Mouse (Mus musculus): ENCODE measurements around the gene Spa17. TPM values are rescaled to one million over a fixed set of nuclear protein-coding genes. Genes with fewer than 3 reads are reported as not detected.

Spa17 gene
- 1.2 and 1.4 TPM in 2 replicates for polyA plus RNA-seq (2012; rRNA removed)

DNA sequence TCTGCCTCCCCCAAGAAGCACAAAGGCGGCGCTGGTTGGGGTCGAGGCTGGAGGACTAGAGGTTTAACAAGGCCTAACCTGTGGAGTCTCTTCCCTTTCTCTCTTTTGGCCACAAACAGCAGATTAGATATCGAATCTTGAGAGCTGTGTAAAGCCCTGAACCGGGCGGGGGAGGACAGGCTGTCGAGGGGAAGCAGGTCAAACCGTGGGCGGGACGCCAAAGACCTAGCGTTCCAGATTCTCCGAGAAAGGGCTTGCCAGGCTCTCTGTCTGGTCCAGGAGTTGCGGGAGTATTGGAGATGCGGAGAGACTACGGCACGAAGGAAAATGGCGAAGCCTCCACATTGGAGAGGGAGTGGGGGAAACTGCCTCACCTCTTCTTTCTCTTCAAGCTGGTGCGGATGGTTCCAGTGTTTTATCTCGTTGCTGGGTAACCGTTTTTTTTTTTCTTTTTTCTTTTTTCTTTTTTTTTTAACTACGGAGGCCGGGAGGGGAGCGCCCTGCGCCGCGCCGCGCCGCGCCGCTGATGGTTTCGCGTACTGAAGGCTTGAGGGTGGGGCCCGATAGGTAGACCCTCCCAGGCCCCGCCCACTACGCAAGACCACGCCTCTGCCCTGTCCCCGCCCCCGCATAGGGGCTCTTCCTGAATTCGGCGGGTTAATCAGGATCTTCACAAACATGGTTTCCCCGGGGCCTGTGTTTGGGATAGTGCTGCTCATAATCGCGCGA, at the start of gene Spa17:
TSS of gene Spa17 (minus strand) at position 541 of the 729 bp plus-strand sequence.

DNA sequence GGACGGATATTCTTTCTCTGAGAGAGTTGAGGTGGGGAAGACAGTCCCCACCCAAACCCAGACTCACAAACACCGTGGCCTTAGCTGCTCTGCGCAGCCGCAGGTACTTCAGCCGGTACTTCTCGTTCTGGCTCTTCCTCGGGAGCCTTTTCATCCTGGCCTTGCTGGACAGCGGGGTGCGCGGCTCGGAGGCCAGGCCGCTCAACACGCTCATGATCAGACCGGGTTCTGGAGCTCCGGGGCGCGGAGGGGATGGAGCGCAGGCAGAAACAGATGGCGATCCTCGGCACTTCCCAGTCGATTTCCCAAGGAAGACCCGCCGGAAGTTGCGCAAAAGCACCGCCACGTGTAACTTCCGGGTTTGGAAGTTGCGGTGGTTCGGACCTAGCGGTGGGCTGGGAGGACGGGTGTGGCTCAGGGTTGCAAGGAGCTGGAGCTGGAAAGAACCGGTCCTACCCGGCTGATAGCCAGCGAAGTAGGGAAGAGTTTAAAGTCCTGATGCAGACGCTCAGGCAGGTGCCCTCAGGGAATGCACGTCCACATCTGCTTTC, 43.5 kb upstream of the Spa17 start, which contains the start of gene Tbrg1:
TSS of gene Tbrg1 (minus strand) at position 382 of the 551 bp plus-strand sequence.

GRCm38 (mm10) chr9:37554838-37555748, 58.4 kb downstream of the Spa17 start, which contains the start of gene Siae:
TSS of gene Siae (plus strand) at chr9:37555698.

Other genes with a start within 250 kb of the Spa17 start
- not detected in 2 replicates for gene Hepacam, start 246.4 kb downstream of the Spa17 start, polyA plus RNA-seq (2012; rRNA removed)
- gene Robo4, start 211.8 kb downstream of the Spa17 start, polyA plus RNA-seq (2012; rRNA removed) = 1.1 and 1.3 TPM in 2 replicates
- gene Robo3, start 180.5 kb downstream of the Spa17 start, polyA plus RNA-seq (2012; rRNA removed) = 0.33 and 0.34 TPM in 2 replicates
- 9.4 and 9.6 TPM in 2 replicates for gene Msantd2, start 124.4 kb downstream of the Spa17 start, polyA plus RNA-seq (2012; rRNA removed)
- gene Esam, start 85.6 kb downstream of the Spa17 start, polyA plus RNA-seq (2012; rRNA removed) = 6.6 and 7.5 TPM in 2 replicates
- gene Vsig2, start 74.5 kb downstream of the Spa17 start, polyA plus RNA-seq (2012; rRNA removed) = 0.52 and 0.84 TPM in 2 replicates
- gene Nrgn, start 60.8 kb downstream of the Spa17 start, polyA plus RNA-seq (2012; rRNA removed) = 6.7 and 8.0 TPM in 2 replicates
- 2.5 and 2.6 TPM in 2 replicates for gene Siae, start 58.0 kb downstream of the Spa17 start, polyA plus RNA-seq (2012; rRNA removed)
- 22.3 and 25.8 TPM in 2 replicates for gene Tbrg1, start 43.6 kb upstream of the Spa17 start, polyA plus RNA-seq (2012; rRNA removed)
- gene Panx3, start 55.5 kb upstream of the Spa17 start, polyA plus RNA-seq (2012; rRNA removed) = not detected in 2 replicates
- gene Olfr160, start 102.5 kb upstream of the Spa17 start, polyA plus RNA-seq (2012; rRNA removed) = not detected in 2 replicates
- gene Olfr874, start 131.4 kb upstream of the Spa17 start, polyA plus RNA-seq (2012; rRNA removed) = not detected in 2 replicates
- gene Olfr875, start 158.1 kb upstream of the Spa17 start, polyA plus RNA-seq (2012; rRNA removed) = not detected in 2 replicates
- not detected in 2 replicates for gene Olfr876, start 189.3 kb upstream of the Spa17 start, polyA plus RNA-seq (2012; rRNA removed)
- not detected in 2 replicates for gene Olfr877, start 240.5 kb upstream of the Spa17 start, polyA plus RNA-seq (2012; rRNA removed)

Measured in liver, embryonic 14 days (tissue).